Mouse (Mus musculus) thymus, postnatal 0 days (tissue): Measurements from ENCODE around the gene Olfr467. TPM values are rescaled to one million over a fixed set of nuclear protein-coding genes. Genes with fewer than 3 reads are reported as not detected.
"Not testable (repeated sequence)": the region's sequence is repeated elsewhere in the genome, so short reads cannot be mapped to it uniquely, and the experiment has no call there.

Source experiments
- DNase-seq: peaks from one replicate; pipeline ENCODE4 v3.0.0-alpha.2; 2015; ENCODE audit warnings: low spot score
- polyA plus RNA-seq: library from polyadenylated mRNA; unstranded; fragments of >200 nt; fragmentation: Nextera tagmentation; extraction: Ambion mirVana; gene quantifications from 2 replicates; pipeline ENCODE4 v1.2.1, GENCODE M21; 2015

The Olfr467 gene
- polyA plus RNA-seq = not detected in 2 replicates

DNA sequence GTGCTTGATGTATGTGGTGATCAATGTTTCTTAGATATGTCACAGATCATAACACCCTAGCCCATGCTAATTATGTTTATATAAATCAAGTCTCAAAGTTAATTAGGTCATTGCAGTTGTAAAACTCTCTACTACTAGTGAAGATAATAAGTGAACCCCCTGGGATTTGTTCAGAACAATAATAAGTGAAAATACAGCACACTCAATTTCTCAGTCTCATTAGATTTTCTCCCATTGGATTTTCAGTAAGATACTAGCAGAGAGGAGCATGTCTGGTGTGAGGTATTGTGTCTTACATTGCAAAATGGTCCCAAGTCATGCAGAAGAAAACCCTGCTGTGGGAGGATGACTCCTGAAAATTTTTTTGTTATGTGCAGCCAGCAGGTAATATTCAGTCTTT lies at the start of gene Olfr467:
Gene Olfr467 (plus strand): TSS at position 301 of the 400 bp plus-strand sequence.
- DNase-seq = no peak

DNA sequence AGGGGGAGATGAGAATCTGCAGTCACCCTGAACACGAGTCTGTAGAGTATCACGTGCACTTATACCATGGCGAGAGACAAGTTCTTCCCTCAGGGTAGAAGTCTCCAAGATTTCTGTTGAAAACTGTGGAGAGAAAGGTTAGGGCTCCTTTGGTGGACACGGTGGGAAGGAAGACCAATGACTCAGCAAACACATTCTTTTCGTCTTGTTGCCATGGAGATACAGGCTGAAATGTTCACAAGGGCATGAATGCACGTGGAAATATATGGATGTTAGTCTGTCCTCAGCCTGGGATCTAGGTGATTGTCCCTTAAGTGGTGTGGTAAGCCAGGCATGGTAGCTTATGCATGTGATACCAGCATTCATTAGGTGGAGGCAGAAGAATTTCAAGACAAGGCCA lies 41.3 kb upstream of the Olfr467 start:
- no peak for DNase-seq

DNA sequence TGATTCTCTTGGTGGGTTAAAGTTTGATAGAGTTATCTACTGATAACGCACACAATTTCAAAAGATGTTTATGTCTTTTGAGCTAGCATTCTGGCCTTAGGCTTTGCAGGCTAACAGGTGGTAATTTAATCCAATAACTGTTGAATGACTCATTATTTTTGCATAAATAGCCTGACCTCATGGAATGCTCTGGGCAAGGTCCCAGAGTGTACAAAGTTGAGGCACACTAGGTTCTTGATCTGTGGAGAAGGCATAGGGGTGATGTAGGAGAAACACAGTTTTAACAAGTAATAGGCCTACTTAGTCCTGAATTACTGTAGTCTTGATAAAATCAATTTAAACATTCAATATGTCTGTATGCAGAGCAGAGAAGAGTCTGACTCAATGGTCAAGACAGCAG lies 33.8 kb upstream of the Olfr467 start:
- no peak for DNase-seq

DNA sequence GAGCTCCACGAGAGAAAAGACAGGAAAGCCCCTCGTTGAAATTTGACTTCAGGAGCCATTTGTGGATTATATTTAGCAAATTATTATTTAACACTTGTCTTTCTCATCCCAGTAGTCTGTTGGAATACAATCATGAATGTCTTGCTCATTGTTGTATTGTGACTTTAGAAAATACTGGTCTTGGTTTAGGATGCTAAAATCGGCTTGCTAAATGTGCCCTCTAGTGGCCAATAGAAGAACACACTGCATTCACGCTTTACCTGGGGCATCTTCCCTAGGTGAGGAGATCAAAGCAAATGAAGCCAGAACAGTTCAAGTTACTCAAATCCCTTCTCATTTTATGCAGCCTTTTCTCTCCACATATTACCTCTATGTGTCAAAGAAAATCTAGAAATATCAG lies 32.5 kb upstream of the Olfr467 start:
- peak; percentile 11 for DNase-seq

DNA sequence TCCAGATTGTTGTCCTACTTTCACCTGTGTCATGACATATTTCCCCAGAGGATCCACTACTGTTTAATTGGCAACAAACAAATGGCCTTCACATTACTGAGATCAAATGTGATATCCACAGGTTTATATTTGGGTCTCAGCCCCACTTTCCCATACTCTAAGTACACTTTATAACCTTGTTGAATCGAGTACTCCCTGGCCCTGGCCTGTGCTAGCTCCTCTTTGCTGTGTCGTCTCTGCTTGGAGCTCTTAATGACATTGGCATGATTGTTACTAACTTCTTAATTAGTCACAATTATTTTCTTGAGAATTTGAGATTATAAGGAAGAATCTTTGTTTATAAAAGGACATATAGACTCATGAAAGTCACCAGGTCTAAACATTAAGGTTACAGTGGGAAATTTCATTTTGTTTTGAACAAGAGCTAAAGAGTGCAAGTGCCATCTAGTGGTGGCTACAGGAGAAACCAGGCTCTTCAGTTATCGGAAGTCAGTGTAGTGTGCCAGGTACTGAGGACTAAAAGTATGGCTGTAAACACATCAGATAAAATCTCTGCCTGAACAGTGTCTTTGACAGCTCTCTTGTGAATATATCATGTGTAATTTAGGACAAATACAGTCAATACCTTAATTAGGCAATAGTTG lies 24.0 kb upstream of the Olfr467 start:
- peak; percentile 4 for DNase-seq

DNA sequence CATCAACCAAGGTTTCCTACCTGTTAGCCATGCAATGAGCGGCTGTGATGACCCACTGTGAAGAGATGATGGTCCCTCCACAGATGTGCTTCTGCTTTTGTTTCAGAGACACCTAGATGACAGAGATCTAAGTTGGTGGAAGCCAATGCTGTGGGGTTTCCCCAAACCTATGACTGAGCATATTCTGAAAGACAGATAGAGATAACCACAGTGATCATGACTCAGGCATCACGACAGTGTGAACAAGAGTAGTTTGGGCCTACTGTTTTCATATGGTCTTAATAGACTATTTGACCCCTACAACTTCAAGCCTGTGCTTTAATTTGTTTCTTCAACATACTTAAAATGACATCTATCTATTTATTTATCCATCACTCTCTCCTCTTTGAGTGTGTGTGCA lies 15.6 kb upstream of the Olfr467 start:
- no peak for DNase-seq

DNA sequence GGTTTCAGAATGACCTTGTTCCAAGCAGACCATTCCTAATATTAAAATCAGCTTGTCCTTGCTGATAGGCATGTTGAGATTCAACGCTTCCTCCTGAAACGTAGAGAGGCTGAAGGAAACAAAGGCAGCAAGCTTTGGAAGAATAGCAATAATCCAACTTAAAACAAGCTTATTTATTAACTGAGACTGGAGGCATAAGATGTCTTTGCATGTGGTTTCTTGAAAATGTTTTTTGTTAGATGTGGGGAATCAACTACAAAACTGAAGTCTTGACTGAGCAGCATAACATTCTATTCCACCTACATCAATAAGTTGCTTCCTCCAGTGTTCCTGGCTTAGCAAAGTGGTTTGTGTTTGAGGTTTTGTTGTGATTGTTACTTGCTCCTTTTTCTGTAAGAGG lies 11.0 kb upstream of the Olfr467 start, which contains the start of gene Ovch2:
Gene Ovch2 (minus strand): TSS at position 101 of the 400 bp plus-strand sequence.
- no peak for DNase-seq

DNA sequence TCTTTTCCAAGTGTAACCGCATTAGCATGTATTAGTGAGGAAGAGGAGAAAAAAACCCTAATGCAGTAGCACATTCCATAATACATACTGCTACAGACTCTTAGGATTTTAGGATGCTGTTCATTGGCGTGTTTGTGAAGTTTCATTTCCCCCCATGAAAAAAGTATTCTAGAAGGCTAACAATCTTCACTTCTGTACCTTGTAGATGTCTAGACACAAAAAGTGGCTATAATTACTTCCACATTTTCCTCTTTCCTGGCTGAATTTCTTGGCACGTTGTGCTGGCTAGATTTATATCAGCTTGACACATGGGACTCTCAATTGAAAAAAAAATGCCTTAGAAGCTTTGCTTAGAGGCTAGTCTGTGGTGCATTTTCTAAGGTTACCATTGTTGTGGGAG lies 9.9 kb upstream of the Olfr467 start:
- DNase-seq = no peak

DNA sequence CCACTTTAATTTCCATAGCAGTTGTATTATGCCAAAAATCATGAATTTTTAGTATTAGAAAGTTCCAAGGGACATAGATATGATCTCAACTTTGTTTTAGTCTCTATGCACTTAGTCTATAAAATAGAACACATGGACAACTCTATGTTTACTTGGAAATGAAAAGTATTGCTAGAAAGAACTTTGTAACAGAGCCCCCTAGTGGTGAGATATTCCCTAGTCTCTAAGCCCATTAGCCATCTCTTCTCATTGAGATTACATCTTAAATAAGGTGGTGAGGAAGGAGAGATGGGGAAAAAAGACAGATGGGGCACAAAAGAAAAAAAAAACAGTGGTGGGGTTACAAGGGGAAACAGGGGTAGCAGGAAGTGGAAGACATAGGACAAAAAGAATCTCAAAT lies 7.4 kb downstream of the Olfr467 start:
- DNase-seq = no peak

DNA sequence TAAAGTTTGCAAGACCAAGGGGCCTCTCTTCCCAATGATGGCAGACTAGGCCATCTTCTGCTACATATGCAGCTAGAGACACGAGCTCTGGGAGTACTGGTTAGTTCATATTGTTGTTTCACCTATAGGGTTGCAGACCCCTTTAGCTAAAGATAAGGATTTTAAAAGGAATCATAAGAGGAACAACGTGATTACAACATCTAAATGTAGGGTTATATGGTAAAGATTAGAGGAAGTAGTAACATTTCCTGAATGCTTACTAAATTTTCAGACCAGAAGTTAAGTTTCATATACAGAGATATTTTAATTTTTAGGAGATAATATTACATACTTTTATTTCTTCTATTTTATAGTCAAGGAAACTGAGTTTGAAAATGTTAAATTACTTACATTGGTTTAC lies 11.8 kb downstream of the Olfr467 start:
- not testable (repeated sequence) for DNase-seq

DNA sequence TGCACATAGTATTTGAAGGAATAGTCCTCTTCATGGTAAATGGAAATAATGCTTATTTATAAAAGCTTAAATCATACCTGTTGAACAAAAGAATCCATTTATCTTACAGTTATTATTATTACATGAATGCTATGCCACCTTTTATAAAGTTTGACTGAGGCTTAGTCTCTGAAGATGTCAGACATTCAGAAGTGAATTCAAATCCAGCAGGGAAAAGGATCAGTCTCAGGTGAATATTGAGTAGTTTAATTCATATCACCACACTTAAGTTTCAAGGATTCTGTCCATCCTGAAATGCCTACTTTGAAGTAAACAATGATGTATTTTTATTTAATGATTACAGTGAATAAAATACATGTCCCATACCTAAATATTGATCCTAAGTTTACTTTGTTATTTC lies 13.4 kb downstream of the Olfr467 start, which contains the start of gene Olfr469:
Gene Olfr469 (minus strand): TSS at position 101 of the 400 bp plus-strand sequence.
- not testable (repeated sequence) for DNase-seq

DNA sequence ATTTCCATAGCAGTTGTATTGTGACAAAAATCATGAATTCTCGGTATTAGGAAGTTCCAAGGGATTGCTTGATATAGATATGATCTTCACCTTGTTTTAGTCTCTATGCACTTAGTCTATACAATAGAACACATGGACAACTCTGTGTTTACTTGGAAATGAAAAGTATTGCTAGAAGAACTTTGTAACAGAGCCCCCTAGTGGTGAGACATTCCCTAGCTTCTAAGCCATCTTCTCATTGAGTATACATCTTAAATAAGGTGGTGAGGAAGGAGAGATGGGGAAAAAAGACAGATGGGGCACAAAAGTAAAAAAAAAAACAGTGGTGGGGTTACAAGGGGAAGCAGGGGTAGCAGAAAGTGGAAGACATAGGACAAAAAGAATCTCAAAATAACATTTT lies 29.7 kb downstream of the Olfr467 start:
- DNase-seq = peak; percentile 2

DNA sequence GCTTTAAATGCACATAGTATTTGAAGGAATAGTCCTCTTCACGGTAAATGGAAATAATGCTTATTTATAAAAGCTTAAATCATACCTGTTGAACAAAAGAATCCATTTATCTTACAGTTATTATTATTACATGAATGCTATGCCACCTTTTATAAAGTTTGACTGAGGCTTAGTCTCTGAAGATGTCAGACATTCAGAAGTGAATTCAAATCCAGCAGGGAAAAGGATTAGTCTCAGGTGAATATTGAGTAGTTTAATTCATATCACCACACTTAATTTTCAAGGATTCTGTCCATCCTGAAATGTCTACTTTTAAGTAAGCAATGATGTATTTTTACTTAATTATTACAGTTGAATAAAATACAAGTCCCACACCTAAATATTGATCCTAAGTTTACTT lies 35.3 kb downstream of the Olfr467 start, which contains the start of gene Olfr470:
Gene Olfr470 (minus strand): TSS at position 101 of the 400 bp plus-strand sequence.
- not testable (repeated sequence) for DNase-seq

Other genes with a start within 250 kb of the Olfr467 start
- 12.7 and 14.3 TPM in 2 replicates for gene Olfml1, start 244.8 kb upstream of the Olfr467 start, polyA plus RNA-seq
- gene Ppfibp2, start 217.1 kb upstream of the Olfr467 start, polyA plus RNA-seq = 2.4 and 3.0 TPM in 2 replicates
- gene 5330417H12Rik, start 187.1 kb upstream of the Olfr467 start, polyA plus RNA-seq = not detected in 2 replicates
- 0.08 and 0.10 TPM in 2 replicates for gene Cyb5r2, start 54.2 kb upstream of the Olfr467 start, polyA plus RNA-seq
- not detected in 2 replicates for gene Ovch2, start 11.1 kb upstream of the Olfr467 start, polyA plus RNA-seq
- not detected in 2 replicates for gene Olfr469, start 13.3 kb downstream of the Olfr467 start, polyA plus RNA-seq
- not detected in 2 replicates for gene Olfr470, start 35.2 kb downstream of the Olfr467 start, polyA plus RNA-seq
- gene Olfr472, start 85.6 kb downstream of the Olfr467 start, polyA plus RNA-seq = not detected in 2 replicates
- not detected in 2 replicates for gene Olfr473, start 118.2 kb downstream of the Olfr467 start, polyA plus RNA-seq
- gene Olfr474, start 142.4 kb downstream of the Olfr467 start, polyA plus RNA-seq = not detected in 2 replicates
- gene Olfr476, start 152.5 kb downstream of the Olfr467 start, polyA plus RNA-seq = not detected in 2 replicates
- gene Olfr477, start 174.4 kb downstream of the Olfr467 start, polyA plus RNA-seq = not detected in 2 replicates
- gene Olfr478, start 221.7 kb downstream of the Olfr467 start, polyA plus RNA-seq = not detected in 2 replicates
- not detected in 2 replicates for gene Olfr479, start 238.4 kb downstream of the Olfr467 start, polyA plus RNA-seq